Mouse (Mus musculus): Measurements from ENCODE around the gene Znrf1.
A peak's percentile ranks its signal among the peaks of the same experiment; 100 is the strongest.
"Not testable (repeated sequence)": the region's sequence is repeated elsewhere in the genome, so short reads cannot be mapped to it uniquely, and the experiment has no call there.

Gene Znrf1

GRCm38 (mm10) chr8:111642496-111642895 lies 106.6 kb downstream of the Znrf1 start:
- peak; percentile 60 for DNase-seq

- DNase-seq = no peak
Observed at GRCm38 (mm10) chr8:111642939-111643263, 107.0 kb downstream of the Znrf1 start.

GRCm38 (mm10) chr8:111643264-111644141 lies 107.6 kb downstream of the Znrf1 start, which contains the start of gene Zfp1:
Gene Zfp1, plus strand, starts transcription at chr8:111643401.
- DNase-seq = peak; percentile 96

- not testable (repeated sequence) for DNase-seq
Observed at GRCm38 (mm10) chr8:111644286-111645051, 108.6 kb downstream of the Znrf1 start.

GRCm38 (mm10) chr8:111645715-111646114 lies 109.8 kb downstream of the Znrf1 start:
- DNase-seq = no peak

- DNase-seq = no peak
Observed at GRCm38 (mm10) chr8:111648834-111649233, 112.9 kb downstream of the Znrf1 start.

GRCm38 (mm10) chr8:111650651-111651050 lies 114.8 kb downstream of the Znrf1 start:
- no peak for DNase-seq

GRCm38 (mm10) chr8:111653524-111653923 lies 117.6 kb downstream of the Znrf1 start:
- no peak for DNase-seq

GRCm38 (mm10) chr8:111657312-111657854 lies 121.5 kb downstream of the Znrf1 start:
- DNase-seq = no peak

- DNase-seq = no peak
Observed at GRCm38 (mm10) chr8:111658819-111659423, 123.0 kb downstream of the Znrf1 start.

GRCm38 (mm10) chr8:111662473-111662872 lies 126.6 kb downstream of the Znrf1 start:
- peak; percentile 91 for DNase-seq

- DNase-seq = no peak
Observed at GRCm38 (mm10) chr8:111666751-111667150, 130.9 kb downstream of the Znrf1 start.

Data from kidney, postnatal 10 days (tissue).